Mouse (Mus musculus): ENCODE data around the gene Fto.

Gene Fto

DNA sequence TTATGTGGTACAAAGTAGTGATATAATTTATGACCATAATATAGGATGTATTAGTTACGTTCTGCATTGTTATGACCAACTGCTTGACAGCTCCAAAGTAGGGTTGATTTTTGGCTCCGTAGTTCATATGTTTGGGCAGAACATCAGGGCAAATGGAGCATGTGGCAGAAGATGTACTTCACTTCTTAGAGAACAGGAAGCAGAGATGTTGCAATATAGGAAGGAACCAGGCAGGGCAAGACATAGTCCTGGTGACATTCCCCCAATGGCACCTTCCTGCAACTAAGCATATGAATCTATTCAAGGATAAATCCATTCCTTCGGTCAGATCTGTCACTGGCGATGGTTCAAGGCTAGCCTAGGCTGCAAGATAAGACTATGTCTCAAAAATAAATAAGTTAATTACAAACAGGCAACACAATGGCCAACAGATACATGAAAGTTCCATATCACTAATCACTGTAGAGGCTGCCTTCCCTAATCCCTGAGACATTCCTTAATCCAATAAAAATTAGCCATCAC, 44.2 kb downstream of the Fto start:
- no peak for DNase-seq (ENCODE audit: low spot score)

DNA sequence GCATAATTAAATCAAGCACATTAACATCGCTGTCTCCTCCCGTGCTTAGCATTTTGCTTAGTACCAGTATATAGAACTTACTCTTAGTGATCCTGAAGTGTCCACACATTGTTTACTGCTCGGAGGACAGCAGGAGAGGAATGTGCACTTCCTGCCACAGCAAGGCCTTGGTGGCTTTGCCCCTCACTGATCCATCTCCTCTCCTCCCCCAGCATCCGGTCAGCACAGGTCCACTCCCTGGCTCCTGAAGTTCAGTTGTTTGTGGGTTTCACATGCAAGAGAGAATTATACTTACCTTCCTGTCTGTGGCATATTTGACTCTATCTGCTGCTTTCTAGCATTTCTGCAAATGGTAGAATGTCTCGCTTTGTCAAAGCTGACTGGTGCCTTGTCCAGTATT, 44.7 kb downstream of the Fto start:
- no peak for DNase-seq (ENCODE audit: low spot score)

DNA sequence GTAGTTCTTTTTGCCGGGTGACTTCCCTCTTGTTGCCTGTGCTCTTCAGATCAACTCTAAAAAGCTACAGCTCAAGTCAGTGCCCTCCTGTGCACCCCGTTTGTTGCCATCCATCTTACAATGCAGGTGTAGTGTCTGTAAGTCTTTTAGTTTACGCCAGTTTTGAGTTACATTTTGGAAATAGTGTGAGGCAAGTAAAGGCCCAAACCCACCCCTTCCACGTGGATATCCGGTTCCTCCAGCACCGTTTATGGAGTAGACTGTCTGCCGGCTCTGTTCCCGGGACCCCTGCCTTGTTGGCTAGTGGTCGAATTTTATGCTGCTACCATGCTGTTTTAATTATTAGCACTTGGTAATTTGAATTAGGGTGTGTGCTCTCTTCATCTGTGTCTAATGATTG, 46.2 kb downstream of the Fto start:
- no peak for DNase-seq (ENCODE audit: low spot score)

DNA sequence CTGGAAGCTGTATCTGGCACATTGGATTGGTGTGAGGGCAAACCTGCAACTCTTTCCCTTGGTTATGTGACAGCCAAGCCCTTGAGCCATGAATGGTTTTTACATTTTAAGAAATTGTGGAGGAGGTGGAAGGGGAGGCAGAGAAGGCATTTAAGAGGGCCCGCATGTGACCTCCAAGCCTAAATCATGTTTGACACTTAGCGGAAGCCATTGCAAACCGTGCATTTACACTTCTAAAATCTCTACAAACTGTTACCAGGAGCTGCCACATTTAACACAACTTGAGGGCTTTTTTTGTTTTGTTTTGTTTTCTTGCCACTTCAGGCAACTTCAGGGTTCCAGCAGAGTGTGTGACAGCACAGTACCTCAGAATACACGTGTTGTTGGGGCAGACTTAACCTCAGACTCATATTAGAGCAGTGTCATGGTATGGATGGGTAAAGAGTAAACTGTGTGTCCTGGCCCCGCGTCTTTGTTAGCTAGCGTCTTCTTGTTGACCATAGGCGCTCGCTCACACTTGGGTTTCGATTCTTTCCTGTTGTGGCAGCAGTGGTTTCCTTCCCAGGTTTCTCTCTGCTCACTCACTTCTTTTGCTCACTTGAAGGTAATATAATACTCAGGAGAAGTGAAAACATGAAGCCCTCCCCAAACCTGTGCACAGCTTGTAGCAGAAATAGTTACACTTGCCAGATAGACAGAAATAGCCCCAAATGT, 47.5 kb downstream of the Fto start:
- DNase-seq (ENCODE audit: low spot score) = no peak

DNA sequence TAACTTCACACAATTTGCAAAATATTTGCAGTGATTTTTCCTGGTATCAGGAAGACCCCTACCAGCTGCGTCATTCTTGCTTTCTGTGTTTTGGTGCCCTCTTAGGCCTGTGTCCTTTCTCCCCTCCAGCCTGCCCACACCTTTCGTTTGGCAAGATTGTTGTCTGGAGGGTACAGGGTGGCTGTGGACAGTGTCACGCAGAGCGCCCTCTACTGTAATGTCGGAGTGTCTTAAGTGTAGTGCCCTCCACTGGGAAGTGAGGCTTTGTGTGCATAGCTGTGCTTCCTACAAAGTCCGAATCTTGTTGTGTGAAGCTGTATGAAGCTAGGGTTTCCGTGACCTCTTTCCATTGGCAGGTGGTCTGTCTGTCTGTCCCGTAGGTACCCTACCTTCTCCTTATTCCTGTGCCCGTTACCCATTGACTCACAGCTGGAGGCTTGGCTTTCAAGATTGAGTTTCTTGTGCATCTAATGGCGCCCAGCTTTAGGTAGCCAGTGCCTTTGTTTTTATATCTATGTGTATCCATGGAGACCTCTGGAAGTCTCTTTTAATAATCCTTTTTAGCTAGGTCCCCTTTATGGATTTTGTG, 50.0 kb downstream of the Fto start:
- no peak for DNase-seq (ENCODE audit: low spot score)

DNA sequence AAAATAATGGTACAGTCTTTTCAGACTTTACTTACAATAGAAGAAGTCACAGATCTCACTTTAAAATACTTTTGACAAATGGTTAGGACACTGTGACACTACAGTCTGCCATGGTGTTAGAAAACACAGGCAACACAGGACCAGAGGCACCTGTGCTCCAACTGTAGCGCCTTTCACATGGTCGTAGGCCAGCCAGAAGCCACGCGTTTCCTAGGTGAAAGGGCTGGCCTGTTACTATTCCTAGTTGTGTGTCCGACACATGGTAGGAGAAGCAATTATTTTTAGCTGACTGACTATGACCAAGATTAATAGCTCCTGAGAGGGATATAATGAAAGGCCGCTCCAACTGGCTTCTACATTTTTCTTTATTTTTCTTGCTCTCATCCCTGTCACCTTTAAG, 50.9 kb downstream of the Fto start:
- DNase-seq (ENCODE audit: low spot score) = no peak

DNA sequence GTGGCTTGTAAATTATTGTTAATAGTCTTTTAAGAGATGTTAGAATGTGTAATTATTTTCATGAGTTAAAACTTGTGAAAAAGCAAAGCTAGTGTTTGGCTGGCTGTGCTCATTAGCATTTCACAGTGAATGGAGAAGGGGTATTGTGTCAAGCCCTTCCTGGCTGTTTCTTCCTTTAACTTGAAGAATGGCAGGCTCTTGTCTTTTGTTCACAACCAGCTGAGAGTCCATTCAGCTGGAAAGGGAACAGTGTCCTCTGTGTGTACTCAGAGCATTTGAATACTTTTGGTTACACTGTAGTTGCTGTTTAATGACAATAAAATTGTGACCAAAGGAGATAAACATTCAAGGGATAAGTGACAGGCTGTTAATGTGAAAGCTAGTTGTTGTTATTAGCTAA, 52.5 kb downstream of the Fto start:
- DNase-seq (ENCODE audit: low spot score) = no peak

DNA sequence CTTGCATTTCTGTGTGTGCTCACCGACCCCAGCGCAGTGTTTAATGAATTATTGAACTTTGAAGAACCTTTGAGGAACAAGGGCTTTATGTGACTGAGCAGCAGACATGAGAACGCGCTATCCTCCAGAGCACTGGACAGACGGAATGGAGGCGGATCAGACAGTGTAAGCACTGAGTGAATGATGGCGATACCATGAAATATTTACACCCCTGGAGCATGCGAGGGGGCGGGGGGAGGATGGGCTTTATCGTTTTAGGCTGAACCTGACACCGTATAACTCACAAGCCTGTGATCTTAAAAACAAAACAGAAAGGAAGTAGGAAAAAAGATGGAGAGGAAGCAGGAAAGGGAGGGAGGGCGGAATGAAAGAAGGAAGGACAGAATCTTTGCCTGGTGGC, 57.6 kb downstream of the Fto start:
- no peak for DNase-seq (ENCODE audit: low spot score)

DNA sequence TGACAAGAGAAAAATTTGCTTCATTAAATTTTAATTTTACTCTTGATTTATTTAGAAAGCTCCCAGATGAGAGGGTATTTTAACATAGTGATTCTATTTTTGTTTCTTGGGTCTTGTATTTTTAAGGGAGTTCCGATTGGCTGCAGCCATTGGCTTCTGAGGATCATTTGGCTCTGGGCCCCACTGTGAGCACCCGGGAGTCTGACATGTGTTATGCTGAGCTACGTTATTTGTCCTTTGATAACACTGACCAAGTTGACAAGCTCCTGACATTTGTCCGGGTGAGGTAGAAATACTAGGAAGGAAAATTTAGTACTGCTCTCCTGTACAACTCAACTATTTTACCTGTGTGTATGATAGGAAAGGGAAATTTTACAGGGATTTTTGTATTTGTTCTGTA, 58.7 kb downstream of the Fto start:
- DNase-seq (ENCODE audit: low spot score) = no peak

DNA sequence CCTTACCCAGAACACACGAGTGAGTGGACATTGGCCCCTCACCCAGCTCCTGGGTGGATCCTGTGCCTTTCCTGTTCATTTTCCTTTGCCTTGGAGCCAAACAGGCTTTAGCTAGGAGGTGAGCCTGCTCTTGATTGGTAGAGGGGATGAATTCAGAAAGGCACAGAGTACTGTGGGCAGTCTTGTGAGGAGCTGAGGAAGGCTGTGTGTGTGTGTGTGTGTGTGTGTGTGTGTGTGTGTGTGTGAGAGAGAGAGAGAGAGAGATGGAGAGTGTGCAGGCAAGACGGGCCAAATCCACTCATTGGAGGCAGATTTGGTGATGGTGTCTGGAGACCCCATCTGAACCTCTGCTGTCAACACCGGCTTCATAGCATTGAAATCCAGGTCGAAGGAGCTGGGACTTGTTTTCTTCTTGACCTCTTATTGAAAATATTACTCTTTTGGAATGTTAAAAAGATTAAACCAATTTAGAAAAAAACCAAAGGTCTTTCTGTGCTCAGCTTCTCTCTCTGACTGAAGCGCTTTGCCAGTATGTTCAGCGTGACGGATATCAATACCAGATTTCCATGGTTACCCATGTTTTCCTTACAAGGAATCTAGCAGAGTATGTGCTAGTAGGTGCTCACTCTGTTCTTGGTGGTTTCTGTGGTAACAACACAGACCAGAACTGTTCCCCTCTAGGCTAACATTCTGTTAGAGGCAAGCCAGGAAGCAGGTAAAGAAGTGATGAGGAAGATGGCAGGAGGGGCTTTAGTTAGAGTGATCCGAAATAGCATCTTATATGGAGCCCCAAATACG, 59.7 kb downstream of the Fto start:
- no peak for DNase-seq (ENCODE audit: low spot score)

DNA sequence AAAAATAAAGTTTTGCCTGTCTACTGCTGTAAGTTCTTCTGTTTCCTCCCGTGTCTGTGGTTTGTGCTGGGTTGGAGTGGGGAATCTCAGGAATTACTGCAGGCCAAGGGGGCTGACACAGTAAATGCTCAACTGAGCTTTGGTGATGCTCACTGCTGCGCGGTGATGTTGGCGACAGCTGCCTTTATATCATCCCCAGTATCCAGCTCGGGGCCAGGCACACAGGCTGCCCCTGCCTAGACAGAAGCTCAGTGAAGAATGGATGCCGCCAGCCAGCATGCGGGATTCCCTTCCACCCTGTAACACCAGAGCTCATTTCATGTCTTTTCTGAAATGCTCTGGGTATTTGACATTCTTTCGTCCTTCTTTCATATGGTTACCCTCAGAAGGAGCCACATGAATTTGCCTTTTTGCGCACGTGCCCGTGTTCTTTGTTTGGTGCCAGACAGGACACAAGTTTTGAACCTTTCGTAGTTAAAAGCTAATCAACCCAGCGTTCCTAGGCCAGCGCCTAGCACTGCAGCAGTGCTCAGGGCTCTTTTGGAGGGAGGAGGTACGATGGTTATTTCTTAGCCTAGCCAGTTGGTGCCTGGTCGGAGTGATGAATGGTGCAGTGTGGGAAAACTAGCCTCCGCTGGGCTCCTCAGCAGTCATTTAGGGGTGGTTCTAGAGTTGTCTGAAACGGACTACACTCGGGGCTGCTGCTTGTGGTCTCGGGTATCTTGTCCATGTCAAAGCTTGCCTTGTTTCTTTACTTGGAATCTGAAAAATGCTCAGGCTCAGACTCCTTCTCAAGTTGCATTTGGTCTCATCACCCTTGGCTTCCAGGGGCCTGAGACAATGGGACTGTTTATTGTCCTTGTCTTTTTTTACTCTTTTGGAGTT, 62.0 kb downstream of the Fto start:
- DNase-seq (ENCODE audit: low spot score) = no peak

DNA sequence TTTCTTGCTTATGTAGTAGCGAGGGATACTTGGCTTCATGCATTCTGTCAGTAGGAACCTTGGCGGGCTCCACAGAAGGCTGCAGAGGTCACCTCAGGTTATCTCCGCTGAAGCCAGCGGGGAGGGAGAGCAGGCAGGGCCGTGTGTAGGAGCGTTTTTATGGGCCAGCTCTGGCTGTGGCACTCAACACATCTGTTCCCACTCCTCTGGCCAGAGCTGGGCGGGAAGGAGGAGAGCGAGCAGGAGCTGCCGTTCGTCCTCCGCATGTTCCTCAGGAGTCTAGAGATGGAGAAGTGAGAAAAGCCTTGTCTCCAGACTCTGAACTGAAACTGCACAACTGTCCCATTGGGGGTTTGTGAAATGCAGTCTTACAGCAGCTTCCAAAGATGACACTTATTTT, 63.5 kb downstream of the Fto start:
- no peak for DNase-seq (ENCODE audit: low spot score)

DNA sequence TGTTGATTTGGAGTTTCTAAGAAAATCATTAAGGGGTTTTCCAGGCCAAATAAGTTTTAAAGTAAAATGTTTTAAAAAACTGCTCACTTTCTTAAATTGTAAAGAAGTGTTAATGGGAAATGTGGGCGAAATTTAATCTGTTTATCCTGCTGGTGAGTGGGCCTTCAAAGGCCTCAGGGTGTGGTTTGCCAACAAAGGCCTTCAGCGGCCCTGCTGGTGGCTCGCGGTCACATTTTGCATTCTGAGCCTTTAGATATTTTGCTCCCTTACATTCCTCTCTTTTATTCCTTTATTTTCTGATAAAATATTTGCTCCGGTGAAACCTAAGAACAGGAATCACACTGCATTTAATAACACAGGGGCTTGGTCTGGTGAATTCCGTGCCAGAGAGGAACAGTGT, 64.0 kb downstream of the Fto start:
- DNase-seq (ENCODE audit: low spot score) = no peak

DNA sequence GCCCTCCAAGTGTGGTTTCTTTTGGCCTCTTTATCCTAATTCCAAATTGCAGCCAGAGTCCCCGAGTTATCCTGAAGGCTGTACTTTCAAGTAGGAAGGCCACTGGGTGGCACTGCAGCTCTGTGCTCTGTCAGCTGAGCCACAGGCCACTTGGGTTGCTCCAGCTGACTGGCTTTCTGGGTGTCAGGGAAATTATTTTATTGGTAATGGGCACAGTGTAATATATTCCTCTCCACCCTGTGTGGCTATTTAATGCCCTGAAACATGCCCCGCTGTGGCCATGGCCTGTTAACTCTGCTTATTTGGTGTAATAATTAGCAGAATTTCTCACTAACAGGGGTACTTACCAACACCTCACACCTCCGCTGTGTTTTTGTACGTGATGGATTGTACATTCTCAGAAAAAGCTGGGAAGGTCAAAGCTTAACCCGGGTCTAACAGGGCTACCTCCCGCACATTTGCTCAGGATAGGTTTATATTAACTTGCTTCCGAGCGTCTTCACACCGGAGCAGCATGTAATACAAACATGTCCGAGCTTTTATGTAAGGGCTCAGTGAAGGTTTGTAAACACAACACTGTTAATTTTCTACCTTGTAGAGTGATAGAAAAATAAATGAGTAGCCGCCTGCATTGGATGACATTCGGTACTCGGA, 65.6 kb downstream of the Fto start:
- DNase-seq (ENCODE audit: low spot score) = peak; percentile 28

DNA sequence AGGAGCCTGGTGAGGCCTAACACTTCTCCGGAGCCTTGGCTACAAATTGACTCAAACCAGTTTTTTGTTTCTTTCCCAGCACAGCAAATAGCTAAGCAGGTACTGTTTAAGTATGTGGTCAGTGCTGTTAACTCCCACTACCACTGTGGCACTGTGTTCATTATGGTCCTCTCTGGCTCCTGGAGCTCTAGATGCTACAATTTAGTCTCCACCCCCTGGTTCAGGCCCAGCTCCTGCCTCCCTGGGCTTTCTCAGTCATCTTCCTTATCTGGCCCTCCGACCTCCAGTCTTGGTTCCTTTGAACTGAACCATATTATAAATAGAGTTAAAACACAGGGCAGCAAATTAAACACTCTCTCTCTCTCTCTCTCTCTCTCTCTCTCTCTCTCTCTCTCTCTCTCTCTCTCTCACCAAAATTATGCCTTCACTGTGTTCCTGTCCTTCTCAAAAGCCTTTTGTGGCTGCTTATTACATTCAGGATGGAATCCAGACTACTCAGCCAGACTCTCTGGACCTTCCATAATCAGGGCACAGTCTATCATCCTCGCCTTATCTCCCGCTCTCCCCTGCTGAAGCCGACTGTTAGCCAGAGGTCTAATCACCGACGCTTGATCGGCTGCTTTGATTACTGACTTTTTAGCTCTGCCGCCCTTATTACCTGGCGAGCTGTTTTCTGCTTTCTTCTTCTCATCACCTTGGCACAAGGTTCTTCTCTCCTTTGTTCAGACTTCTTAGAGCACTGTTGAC, 67.6 kb downstream of the Fto start:
- no peak for DNase-seq (ENCODE audit: low spot score)

DNA sequence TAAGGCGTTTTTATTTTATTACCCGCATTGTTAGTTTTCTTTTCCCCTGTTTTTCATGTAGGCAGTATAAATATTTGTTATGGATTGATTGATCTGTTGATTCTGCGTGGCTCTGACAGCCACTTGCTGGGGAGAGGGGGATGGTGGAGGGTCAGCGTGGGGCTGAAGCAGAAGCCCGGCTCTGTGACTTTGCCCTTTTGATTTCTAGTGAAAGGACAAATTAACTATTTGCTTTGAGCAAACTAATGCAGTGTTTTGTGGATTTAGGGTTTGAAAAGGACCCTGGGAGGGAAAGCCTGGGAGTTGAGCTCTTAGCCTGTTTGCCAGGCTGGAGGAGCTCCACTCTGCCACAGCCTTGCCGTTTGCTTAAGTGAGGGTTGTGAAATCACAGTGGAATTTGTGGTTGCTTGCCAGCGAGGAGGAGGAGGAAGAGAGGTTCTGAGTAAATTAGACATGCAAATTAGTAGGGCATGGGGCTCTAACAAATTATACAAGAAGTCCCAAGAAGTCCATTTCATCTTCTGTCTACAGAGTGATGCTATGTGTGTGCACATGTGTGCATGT, 68.3 kb downstream of the Fto start:
- no peak for DNase-seq (ENCODE audit: low spot score)

DNA sequence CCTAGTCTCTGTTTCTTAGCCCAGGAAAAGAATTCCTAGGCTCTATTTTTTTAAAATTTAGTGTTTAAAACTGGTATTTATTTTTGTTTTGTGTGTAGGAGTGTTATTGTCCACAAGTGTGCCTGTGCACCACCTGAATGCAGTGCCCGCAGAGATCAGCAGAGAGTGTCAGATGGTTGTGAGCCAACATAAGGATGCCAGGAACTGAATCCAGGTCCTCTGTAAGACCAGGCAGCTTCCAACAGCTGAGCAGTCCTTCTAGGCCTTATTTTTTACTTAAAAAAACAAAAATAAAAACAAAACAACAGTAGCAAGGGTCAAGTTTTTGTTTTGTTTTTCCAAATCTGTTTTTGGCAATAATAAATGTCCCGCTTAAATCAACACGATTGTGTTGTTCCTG, 69.9 kb downstream of the Fto start:
- no peak for DNase-seq (ENCODE audit: low spot score)

DNA sequence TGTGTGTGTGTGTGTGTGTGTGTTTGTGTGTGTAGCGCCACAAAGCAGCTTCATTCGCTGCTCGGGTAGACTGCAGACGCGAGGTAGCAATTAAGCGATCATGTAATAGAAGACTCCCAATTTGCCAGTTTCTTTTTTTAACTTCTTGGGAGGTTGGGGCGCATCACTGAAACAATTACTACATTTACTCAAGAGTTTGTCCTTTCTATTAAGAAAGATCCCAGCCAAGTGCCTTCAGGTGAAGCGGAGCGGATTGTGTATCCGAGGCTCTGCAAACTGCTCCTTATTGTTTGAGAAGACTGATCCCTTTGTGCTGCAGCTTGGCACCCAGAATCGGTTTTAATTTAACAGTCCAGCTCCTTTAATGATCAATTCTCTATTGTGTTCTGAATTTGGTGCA, 70.5 kb downstream of the Fto start:
- DNase-seq (ENCODE audit: low spot score) = no peak

DNA sequence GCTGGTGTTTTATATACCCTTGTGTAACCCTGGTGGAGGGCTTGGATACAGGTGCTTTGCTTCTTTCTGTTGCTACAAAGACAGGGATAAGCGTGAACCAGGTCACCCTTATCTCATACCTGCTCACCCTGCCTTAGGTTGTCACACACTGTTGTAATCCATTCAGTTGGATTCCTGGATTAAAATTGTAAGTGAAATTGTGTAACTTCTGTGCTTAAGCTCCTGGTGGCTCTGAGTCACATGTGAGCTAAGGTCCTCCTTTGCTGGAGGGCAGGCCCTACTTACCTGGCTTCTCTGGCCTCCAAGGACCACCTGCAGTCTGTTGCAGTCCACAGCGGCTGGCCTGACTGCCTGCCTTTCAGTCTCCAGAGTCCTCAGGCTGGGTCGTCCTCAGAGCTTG, 71.1 kb downstream of the Fto start:
- no peak for DNase-seq (ENCODE audit: low spot score)

DNA sequence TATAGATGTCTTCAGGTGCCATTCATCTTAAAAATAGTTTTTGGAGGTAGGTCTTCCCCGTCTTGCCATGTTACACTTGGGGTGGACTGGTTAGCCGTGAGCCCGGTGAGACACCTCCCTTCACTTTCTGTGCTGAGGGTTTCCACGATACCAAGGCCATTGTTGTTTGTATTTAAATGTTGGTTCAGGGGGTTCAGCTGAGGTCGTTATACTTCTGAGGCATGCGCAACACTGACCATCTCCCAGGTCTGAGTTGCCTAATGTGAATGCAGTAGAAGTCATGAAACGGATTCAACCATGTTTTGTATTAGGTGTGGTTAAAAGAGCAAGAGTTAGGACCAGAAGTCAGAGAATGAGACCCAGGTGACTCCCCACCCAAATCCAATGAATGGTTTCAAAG, 72.5 kb downstream of the Fto start:
- no peak for DNase-seq (ENCODE audit: low spot score)

Measured in urinary bladder, postnatal 10 days (tissue).